Mouse (Mus musculus) urinary bladder, postnatal 4 days (tissue): ENCODE data around the gene Tbck.

Experiments used
- DNase-seq, 2 experiments: peaks; one replicate each; pipeline ENCODE4 v3.0.0; 2021 to 2022; ENCODE audit warnings: low spot score in 2 of 2

Tbck gene

DNA sequence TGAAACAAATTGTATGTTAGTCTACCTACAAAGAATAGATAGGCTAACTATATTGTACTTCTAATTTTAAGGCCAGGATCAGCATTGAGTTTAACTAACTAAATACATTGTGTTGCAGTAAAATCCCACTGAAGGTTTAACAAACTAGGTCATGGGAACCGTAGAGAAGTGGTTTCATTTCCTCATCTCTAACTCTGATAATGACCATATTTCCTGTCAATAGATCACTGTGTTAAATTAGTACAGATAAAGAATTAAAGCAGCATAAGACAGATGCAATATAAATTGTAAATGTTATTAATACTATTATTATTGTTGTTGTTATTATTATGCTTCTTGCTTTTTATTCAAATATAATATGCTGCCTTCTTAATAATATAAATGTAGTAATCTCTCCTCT lies 72.3 kb downstream of the Tbck start:
- no peak for DNase-seq

DNA sequence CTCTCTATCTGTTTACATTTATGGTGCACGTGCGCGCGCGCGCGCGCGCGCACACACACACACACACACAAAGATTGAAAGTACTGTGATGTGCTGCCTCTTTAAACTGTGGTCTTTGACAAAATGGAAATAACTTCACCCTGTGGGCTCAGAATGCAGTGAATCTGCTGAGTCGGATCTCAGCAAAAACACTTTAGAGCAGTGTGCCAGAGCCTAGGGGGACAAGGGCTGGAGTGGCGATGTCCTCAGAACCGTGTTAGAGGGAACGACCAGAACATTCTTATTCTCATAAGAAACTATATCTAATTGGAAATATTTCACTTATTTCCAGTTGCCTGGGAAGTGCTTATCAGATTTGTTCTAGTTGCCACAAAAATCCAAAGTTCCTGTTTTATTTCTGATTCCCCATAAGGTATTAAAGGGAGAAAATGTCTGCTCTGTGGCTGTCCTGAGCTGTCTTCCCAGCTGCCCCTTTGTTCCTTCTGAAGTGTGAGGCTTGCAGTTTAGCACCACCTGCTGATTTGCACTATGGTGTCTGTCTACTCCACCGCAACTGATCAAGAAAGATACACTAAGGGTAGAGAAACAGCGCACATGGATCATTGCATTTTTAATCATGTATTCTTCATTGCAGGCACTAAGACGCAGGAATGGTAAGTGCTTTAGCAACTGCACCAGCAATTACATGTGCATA lies 82.2 kb downstream of the Tbck start:
- DNase-seq = no peak

DNA sequence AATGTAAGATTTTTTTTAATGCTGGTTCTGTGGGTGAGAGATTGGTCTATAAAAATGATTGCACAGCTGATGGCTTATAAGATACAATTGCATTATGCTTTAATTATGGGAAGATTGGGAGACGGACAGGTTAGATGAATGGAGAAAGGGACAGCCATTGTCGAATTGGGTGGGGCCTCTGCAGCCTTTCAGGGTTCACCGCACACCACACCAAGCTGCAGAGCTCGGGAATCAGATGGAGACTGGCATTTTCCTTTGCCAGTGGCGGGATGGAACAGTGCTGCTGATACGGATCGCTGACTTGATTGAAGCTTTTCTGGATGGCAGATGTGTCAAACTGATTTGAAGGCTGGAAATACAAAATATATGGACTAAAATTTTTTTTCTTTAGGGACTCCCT lies 88.1 kb downstream of the Tbck start:
- no peak for DNase-seq

DNA sequence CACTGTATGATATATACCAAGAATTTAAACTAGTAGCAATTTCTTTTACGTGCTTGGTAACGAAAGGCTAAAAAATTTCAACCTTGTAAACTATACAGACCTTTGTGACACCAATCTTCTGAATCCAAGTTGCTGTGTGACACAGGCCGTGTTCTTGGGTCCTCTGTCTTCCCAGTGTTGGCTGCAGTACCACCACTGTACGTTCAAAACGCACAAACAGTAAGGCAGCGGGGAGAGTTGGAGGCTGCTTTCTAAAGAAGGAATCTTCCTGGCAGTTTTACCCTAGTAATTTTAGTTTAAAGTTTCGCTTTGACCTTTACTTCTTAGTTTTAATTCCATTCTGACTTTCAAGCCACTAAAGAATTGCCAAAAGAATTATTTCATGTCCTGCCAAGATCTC lies 92.7 kb downstream of the Tbck start:
- DNase-seq = no peak

DNA sequence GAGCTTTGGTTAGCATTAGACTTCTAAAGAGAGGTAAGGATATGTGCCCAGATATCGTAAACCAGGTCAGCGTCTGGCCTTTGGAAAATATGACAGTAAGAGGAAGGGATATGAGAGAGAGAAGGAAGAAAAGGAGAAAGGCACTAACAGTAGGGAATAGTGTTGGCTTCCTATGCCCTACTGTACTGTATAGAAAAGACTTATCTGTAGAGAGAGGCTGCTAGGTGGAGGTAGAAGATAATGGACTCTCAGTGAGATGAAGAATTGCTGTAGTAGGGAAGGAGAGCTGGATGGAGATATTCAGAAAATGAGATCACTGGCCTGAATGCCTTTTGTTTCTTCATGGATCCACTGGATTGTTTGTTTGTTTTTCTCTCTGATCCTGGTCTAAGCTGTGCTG lies 97.2 kb downstream of the Tbck start:
- no peak for DNase-seq

DNA sequence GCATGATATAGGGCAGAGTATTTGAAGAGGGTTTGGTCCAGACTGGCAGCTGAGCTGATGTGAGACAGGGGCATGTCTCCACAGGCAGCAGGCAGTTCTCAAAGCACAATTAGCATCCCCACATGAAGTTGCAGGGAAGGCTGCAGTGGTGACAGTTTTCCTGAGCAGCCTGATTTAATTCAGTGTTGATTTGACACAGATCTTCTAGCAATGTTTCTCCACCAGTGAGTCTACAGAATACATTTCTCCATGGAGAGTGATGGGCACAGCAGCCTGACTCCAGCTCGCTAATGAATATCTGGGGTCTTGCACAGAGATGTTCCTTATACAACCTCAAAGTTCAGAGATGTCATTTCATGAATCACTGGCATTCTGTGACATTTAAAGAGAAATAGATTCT lies 99.1 kb downstream of the Tbck start:
- no peak for DNase-seq

DNA sequence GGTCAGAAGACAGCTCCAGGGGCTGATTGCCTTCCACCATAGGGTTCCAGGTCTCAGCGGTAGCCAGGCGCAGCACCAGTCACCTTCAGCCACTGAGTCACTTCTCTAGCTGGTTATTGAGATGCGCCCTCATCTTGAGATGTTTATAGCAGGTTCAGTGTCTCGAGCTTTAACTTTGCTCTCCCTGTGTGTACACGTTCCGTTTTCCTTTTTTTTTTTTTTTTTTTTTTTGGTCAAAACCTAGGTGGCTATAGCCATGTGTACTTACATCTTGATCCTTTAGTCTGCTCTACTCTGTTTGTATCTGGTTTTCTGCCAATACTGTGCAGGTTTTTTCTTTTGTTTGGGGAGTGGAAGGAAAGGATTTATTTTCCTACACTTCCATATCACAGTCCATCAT lies 100.8 kb downstream of the Tbck start:
- no peak for DNase-seq

DNA sequence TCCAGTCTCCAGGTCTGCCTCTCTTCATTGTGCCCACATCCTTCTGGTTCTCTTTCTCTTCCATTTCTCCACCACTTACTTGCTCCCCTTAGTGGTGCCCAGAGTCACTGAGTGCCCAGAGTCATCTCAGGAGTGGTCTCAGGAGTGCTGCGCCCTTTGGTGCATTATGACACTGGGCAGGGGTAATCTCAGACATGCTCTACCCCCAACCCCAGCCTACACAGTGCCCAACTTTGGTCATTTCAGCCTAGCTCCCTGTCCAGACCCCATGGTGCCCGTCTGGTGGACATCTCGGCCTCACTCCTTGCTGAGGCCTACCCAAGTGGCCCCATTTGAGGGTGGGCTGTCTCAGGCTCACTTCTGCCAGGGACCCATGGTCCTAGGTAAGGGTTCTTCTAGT lies 102.7 kb downstream of the Tbck start:
- DNase-seq = no peak

DNA sequence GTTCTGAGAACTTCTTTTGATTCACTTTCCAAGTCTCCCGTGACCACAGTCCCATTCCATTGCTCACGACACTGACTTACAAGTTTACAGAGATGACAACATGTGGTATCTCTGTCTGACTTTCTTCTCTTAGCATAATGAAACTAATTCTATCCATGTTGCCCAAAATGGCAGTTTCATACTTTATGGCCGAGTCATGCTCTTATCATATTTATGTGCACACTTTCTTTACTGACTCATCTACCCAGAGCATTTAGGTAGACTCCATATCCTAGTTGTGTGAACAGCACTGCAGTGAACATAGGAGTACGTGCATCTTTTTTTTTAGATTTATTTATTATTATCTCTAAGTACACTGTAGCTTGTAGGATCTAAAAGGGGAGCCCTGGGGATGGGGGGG lies 103.8 kb downstream of the Tbck start:
- no peak for DNase-seq

DNA sequence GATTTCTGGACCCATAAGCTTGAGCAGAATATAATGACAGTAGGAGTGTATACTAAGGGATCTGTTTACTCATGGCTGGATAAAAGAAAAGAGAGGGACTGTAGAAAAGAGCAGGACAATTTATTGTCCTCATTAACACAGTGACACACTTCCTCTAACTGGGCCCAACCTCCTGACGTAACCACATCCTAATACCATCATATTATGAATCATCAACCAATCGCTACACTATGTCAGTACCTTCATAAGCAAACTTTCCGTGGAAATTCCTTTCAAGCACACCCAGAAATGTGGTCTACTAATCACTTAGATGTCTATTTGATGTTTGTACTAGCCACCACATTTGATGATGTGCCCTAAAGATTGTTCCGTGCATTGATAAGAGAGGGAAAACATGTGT lies 107.2 kb downstream of the Tbck start:
- no peak for DNase-seq

DNA sequence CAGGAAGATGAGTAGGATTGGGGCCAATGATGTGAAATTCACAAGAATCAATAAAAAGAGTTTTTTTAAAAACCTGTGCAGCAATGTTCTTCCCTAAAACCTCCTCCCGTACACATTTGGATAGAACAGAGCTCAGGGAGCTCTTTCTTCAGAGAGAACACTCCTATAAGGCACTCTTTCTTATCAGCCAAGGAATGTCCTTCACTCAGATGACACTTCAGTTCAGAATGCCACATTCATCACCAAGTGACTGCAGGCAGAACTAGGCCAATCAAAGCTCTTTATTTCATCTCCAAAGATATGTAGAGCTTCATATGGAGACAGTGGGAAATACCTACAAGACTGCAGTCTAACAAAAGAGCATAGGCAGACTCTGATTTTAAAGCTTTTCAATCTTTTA lies 116.3 kb downstream of the Tbck start:
- DNase-seq = no peak

DNA sequence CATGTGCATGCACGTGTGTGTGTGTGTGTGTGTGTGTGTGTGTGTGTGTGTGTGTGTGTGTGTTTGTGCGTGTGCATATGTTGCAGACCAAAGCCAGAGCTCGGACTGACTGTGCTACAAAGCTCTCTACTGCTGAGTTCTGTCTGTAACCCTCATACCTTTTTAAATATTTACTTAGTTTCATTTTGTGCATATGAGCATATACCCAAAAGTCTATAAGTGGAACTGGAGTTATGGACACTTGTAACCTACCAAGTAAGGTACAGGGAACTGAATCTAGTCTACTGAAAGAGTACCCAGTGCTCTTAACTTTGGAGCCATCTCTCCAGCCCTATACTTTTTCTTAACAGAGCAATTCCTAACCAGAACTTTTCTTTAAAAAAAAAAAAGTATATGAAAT lies 118.0 kb downstream of the Tbck start:
- DNase-seq = no peak

DNA sequence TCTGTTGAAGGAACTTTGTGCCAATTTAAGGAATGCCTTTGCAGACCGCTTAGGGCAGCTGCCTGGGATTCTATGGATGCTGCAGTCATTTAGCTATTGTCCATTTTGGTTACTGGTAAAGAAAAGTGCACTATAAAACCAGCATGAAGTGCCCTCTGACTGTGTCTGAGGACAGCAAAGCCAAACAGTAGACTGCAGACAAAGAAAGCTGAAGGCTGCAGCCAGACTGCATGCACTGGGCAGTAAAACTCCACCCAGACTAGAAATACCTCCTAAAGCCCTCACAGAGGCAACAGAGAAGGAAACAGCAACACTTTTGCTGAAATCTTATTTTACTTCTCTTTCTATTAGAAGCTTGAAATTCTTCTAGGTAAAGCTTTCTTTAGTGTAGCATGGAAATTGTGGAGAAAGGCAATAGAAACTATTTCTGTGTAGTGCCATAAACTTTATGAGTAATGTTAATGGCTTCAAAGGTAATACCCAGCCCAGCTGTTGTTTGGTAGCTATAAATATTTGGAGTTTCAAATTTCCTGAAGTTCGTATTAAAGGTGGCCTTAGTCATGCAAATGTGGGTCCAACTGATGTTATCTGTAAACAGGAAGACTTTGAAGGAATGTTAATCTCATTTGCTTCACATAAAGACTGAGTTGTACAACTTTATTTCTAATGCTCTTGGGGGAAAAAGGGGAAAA lies 124.1 kb downstream of the Tbck start:
- no peak for DNase-seq

DNA sequence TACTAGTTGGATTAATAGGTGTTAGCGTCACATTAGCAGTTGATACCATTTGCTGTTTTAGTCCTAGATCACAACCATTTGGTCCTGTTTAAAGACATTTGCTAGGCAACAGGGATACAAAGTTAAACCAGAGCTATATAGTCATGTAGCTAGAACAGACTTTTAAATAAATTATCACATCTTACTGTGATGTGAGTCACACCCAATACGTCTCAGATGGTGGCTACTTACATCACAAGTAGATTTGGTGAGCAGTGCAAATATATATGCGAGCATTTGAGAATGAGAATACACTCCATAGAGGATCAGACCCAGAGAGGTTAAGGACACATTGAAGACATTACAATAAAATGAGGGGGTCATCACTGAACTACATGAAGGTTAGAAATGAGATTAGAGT lies 125.0 kb downstream of the Tbck start:
- no peak for DNase-seq

DNA sequence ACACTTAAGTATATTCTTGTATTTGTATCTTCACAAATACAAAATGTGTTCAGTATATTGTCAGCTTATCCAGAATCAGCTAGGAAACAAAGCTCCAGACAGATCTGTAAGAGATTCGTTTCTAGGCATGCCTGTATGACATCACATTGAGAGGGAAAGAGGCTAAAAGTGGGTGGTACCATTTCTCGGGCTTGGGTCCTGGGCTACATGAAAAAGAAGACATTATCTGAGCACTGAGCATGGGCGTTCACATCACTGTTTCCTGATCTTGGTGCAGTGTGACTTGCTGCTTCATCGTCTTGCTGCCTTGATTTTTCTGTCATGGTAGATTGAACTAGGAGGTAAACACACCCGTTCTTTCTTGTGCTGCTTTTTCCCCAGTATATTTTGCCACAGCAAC lies 127.8 kb downstream of the Tbck start:
- no peak for DNase-seq

DNA sequence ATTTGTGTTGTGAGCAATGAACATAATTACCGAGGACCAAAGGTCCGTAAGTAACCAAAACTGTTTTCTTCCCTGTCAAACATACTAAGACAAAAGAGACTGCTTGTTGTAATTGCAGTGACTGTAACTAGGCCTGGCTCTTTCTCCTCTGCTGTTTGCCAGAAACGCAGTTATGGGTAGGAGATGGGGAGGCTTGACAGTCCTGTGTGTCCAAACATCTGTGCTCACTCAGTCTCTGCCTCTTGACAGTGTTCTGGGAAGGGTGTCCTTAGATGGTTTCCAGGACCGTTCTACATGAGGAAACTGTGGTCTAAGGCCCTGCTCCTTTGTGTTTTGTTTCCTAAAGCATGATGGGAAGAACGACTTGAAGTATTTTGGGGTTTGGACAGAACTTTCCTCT lies 128.4 kb downstream of the Tbck start:
- no peak for DNase-seq

DNA sequence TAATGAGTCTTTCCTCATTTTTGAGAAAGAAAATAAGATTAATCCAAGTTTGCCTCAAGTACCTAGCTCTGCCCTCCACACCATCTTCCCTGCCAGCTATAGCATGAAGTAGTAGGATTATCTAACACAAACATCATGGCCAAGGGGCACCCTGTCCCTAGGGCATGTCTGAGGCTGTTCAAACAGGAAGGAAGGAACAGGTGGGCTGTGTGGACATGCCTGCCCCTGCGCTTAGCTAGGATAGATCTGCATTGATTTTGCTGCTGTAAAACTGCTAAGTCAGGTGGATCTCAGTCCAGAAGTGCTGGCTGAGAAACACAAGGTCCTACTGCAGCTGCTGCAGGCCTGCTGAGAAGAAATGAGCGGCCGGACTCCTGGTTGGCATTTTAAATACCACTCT lies 129.2 kb downstream of the Tbck start:
- no peak for DNase-seq

DNA sequence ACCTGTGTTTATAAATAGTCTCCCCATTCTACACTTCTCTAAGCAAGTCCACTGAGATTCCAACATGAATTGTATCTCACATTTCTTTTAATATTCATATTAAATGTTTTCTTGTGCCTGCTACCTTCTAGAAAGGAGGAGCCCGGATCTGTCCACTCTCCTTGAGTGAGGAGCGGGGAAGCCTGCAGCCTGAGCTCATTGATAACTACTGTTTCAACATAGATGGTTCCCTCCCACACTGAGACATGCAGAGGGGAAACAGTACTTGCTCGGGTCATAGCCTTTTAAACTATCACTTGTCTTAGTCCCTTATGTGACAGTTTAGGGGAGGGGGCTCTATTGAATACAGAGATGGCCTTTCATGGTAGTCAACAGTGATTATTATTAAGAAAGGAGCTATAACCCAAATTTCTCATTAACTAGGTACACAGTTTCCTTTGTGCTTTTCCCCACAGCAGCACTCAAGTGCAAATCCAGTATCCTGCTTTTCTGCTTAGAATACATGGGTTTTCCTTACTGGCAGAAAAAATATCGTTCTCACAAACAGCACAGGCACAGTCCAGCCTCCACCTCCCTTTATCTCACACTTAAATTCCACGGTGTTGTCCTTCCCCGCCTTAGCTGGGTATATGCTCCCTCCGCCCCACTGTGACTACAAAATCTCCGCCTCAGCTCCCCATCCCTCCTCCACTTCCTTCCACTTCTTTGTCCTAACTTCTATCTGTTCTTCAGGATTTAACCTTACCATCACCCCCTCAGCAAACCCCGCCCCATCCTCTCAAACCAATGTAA lies 130.0 kb downstream of the Tbck start:
- DNase-seq = no peak

DNA sequence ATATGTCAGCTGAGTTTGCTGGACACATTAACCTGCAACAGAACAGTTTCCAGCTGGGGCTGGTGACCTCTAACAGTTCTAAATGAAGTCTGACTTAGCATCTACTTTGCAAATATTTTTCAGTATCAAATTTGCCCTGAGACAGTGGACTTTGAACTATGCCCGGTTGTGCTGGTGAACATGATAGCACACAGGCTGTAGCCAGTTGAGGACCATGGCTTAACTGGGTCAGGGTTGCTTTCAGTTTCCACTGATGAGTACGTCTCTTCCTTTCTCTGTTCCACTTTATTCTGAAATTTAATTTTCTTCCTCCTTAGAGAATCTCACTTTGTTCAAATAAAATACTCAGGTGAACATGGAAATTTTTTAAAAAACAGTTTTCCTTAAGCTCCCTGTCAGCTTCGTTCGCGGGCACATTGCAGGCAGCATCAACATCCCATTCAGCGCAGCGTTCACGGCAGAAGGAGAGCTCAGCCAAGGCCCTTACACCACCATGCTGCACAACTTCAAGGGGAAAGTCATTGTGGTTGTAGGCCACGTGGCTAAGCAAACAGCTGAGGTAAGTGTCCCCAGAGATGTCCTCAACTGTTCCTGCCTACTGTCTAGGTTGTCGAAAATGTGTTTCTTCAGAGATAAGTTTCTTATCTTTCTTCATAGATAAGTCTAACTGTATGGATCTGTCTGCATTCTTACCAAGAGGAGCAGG lies 131.0 kb downstream of the Tbck start:
- no peak for DNase-seq

DNA sequence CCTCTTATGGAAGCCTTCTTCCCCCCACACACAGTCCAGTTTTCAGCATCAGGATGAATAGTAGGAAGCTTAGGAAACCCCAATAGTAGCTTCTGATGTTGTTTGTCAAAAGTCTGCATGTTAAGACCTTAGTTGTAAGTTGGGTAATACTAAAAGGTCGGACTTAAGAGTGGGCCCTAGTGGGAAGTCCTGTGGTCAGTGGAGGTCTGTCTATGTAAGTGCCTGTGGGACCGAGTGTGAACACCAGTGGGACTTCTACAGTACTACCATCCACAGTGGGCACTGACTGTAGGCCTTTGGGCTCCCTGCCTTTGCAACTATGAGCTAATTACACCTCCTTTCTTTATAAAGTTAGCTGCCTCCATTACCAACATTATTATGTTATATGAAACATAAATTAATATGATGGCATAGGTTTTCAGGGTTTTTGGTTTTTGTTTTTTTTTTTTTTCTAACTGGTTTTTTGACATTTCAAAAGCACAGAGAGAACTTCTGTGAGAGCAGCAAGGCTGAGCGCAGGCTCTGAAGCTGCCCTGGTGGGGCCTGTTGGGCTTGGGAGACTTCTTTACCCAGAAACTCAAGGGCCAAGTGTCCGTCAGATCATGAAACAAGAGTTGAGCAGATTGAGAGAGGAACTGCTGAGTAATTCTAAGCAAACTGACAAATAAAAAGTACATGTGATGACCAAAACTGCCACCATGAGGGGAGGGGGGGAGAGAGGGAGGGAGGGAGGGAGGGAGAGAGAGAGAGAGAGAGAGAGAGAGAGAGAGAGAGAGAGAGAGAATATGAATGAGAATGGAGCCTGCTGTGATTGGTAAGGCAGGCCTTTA lies 131.8 kb downstream of the Tbck start:
- DNase-seq = no peak

DNA sequence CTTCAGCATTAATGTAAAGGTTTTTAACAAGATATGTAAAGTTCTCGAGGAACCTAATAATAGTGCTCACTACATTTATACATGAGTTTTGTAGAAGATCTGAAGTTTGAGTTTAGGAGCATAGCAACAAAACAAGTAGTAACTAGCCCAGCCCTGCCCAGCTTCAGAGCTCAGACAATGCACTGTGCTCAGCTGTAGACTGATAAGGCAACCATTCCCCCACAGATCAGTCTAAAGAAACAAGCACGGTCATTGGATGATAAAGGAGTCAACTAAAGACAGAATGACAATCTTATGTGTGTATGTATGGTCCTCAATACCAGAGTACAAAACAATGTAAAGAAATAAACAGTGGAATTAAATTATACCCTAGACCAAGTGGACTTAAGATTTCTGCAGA lies 135.5 kb downstream of the Tbck start:
- no peak for DNase-seq
